Mouse (Mus musculus): ENCODE measurements around the gene Mnx1. TPM values are rescaled to one million over a fixed set of nuclear protein-coding genes. Genes with fewer than 3 reads are reported as not detected.

Gene Mnx1
- 0.06 and 0.16 TPM in 2 replicates for polyA plus RNA-seq (2016; fragmentation: Nextera tagmentation; extraction: Ambion mirVana)

DNA sequence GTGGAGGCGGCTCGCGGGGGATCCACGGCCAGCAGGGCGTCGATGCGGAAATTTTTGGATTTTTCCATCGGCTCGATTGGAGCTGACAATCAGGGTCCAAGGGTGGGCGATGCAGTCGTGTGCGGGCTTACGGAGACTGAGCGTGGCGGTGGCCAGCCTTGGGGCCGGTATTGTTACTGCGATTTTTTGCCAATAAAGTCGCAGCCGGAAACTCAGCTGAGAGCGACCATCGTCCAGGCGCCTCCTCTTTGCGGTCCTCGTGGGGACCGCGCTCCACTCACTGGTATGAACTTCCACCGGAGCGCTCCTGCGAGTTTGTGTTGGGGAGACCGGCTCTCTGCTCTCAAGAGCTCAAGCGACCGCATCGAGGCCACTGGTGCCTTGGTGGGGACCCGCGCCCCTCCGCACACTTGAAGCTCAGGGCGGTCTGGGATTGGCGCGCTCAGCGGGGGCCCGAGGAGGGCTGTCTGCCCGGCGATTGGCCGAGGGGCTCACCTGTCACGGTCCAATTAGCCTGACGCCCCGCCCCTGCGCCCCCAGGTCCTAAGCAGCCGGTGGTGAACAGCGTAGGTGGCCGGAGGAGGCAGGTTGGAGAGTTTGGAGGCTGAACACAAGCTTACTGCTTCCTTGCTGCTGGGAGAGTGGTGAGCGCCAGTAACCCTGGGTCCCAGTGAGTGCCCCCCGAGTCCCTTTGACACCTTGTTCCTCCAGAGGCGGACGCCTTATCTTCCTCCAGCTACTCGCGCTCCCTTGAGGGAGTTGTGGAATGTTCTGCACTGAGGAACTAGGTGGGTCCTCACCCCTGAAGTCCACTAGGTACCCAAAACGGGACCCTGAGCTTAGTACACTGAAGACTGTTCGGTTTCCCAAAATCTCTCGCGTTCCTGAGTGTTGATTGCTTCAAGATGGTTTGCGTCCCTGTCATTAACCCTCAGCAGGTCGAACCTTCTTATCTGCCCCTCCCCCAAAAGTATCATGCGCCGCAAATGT lies at the start of gene Mnx1:
Mnx1 (minus strand) TSS at position 263 of the 990 bp plus-strand sequence.
- DNase-seq (ENCODE audit: low spot score) = peak; percentile 64
- Histone ChIP-seq H3K36me3 (no peaks in the 10 kb centered on the region), H3K27me3 (ENCODE audit: insufficient read depth, poor library complexity, severe bottlenecking) (peaks cover 100% of the 10 kb centered on the region), H3K9me3 (no peaks in the 10 kb centered on the region), H3K27ac (no peak within 1 kb of the TSS), H3K4me1 (replicated peaks) (peaks cover 23% of the 10 kb centered on the region), H3K4me3 (peak within 1 kb of the TSS; percentile 41)
- WGBS = under 1% methylated on average over 65 of the region's 65 CpGs

DNA sequence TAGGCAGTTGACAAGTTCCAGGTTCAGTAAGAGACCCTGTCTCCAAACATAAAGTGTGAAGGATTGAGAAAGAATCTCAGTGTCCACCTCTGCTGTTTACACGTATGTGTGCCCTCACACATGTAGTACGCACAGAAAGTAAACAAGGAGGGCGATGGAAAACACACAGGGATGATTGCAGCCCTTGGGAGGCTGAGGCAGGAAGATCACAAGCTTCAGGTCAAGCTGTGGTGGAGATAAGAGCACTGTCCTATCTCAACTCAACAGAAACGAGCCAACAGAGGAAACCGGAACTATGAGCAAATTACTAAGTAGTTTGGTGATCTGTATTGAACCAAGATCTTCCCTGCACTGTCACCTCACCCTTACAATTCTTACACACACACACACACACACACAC lies 38.2 kb upstream of the Mnx1 start:
- WGBS = 93% methylated on average over 5 of the region's 5 CpGs
- no peak for DNase-seq (ENCODE audit: low spot score)
- H3K27ac ChIP-seq = no peak overlapping the region
- H3K9me3 ChIP-seq = no peaks in the 10 kb centered on the region
- H3K4me1 ChIP-seq (replicated peaks) = no peaks in the 10 kb centered on the region
- no peak overlapping the region for H3K4me3 ChIP-seq
- no peaks in the 10 kb centered on the region for H3K36me3 ChIP-seq
- H3K27me3 ChIP-seq (ENCODE audit: insufficient read depth, poor library complexity, severe bottlenecking) = no peaks in the 10 kb centered on the region

DNA sequence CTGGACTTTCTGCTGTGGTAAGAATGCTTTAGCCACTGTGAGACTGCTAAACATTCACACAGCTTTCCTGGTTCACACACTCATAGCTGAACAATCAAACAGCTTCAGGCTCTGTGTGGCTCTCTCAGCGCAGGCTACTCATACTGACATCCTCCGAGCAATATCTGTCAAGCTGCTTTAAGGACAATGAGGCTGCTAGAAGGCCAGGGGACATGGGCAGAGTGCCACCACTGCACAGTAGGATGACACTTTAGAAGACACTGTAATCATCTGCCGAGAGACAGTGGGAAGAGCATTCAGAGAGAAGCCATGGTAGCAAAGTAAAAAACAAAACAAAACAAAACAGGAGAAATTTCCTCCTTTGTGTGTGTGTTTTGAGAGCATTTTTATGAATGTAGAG lies 37.6 kb upstream of the Mnx1 start:
- Histone ChIP-seq H3K4me3 (no peak overlapping the region), H3K36me3 (no peaks in the 10 kb centered on the region), H3K9me3 (no peaks in the 10 kb centered on the region), H3K27me3 (ENCODE audit: insufficient read depth, poor library complexity, severe bottlenecking) (no peaks in the 10 kb centered on the region), H3K4me1 (replicated peaks) (no peaks in the 10 kb centered on the region), H3K27ac (no peak overlapping the region)
- no peak for DNase-seq (ENCODE audit: low spot score)
- 81% methylated on average over 3 of the region's 3 CpGs for WGBS

DNA sequence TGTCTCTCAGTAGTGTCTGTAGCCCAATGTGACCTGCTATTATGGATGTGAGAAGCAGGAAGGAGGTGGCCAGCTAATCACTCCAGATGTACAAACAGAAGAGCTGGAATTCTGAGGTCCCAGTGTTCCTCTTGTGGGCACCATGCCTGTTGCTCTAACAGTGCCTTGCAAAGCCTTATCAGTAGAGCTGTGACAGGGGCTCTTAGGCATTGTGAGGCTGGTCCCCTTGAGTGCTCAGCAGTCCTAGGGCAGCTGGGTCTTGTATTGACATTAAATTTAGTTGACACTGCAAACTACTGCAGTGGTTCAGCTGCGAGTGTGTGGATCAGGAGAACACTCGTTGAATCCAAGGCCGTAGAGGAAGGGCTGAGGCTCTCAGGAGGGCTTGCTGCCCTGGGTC lies 28.7 kb upstream of the Mnx1 start:
- Histone ChIP-seq H3K4me1 (replicated peaks) (no peaks in the 10 kb centered on the region), H3K27ac (no peak overlapping the region), H3K4me3 (no peak overlapping the region), H3K9me3 (no peaks in the 10 kb centered on the region), H3K27me3 (ENCODE audit: insufficient read depth, poor library complexity, severe bottlenecking) (no peaks in the 10 kb centered on the region), H3K36me3 (no peaks in the 10 kb centered on the region)
- no peak for DNase-seq (ENCODE audit: low spot score)
- 93% methylated on average over 3 of the region's 3 CpGs for WGBS

DNA sequence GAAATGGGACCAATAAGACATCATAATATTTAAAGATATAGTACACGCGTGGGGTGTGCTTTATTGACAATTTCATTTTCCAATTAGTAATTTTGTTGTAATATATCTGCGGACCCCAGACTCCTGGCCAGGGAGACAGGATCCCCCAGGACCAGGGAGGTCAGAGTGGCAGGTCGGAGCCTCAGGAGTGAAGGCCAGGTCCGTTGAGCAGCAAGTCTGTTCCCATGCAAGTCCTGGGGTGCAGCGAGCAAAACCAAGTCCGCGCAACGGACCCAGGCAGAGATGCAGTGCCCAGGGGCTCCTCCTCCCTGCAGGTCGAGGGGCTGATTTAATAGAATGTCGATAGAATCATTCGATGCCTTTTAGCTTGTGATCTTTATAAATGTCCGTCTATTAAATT lies 9.1 kb upstream of the Mnx1 start:
- DNase-seq (ENCODE audit: low spot score) = peak; percentile 21
- H3K36me3 ChIP-seq = no peaks in the 10 kb centered on the region
- H3K4me3 ChIP-seq = no peak overlapping the region
- H3K27me3 ChIP-seq (ENCODE audit: insufficient read depth, poor library complexity, severe bottlenecking) = peaks cover 98% of the 10 kb centered on the region
- no peaks in the 10 kb centered on the region for H3K9me3 ChIP-seq
- WGBS = 15% methylated on average over 13 of the region's 13 CpGs
- H3K4me1 ChIP-seq (replicated peaks) = peaks cover 9% of the 10 kb centered on the region; the same call in 1 of the 2 replicates
- H3K27ac ChIP-seq = no peak overlapping the region

DNA sequence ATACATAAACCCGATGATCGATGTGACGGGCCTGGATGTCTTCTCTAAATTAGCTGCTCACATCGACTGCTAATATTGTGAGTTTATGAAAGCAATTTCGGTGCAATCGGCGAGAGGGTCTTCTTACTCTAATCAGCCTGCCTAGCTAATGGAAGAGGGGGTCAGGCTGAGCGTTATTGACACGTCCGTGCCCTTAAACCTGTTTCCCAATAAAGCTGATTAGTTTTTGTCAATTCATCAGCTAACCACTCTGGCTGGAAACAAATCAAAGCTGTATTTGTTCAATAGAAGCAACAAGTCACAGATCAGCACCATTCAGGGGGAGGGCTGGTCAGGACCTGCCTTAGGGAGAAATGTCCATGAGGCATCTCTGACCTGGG lies 7.7 kb upstream of the Mnx1 start:
- WGBS = 3% methylated on average over 10 of the region's 10 CpGs
- Histone ChIP-seq H3K27ac (no peak overlapping the region), H3K9me3 (no peaks in the 10 kb centered on the region), H3K36me3 (no peaks in the 10 kb centered on the region), H3K4me3 (no peak overlapping the region), H3K4me1 (replicated peaks) (peaks cover 9% of the 10 kb centered on the region; the same call in 1 of the 2 replicates), H3K27me3 (ENCODE audit: insufficient read depth, poor library complexity, severe bottlenecking) (peaks cover 100% of the 10 kb centered on the region)
- DNase-seq (ENCODE audit: low spot score) = no peak

DNA sequence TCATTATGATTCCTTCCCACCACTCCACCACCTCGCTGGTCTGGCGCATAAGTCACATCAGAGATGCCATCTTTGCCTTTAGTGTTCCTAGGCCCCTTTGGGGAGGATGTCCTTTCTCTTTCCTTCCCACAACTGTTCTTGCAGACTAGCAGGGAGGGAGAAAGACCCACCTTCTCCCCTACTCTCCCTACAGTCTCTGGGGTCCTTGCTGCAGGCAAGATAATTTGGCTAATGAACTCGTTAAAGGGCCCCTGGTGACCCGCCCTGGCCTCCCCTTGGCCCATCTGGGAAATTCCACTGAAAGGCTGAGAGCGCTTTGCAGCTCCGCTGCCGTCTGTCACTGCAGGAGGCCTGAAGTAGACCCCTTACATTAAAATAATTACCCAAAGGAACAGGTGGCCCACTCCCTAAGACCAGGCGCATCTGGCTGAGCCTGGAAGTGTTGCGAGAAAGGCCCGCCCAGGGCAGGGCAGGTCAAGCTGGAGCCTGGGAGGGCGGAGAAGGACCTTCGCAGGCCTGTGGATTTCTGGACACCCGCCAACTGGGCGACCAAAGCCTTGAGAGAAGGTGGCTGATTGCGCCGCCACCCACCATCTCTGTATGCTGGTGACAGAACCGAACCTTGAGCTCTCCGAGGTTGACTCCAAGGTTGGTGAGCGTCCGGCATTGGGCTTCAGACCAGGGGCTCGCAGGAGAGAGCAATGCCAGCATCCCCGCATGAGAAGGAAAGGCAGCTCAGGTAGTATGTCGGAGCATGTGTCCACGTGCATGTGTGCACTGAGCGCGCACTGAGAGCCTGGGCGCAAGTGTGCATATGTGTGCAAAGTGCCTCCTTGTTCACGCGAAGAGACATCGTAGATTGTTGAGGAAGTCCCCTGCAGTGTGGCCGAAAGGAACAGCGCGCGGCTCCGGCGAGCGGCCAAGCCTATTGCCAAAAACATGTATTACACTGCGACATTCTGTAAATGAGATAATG lies 7.0 kb upstream of the Mnx1 start:
- DNase-seq (ENCODE audit: low spot score) = peak; percentile 43
- WGBS = 2% methylated on average over 38 of the region's 38 CpGs
- Histone ChIP-seq H3K4me3 (no peak overlapping the region), H3K27ac (no peak overlapping the region), H3K9me3 (no peaks in the 10 kb centered on the region), H3K36me3 (no peaks in the 10 kb centered on the region), H3K4me1 (replicated peaks) (peaks cover 9% of the 10 kb centered on the region; the same call in 1 of the 2 replicates), H3K27me3 (ENCODE audit: insufficient read depth, poor library complexity, severe bottlenecking) (peaks cover 100% of the 10 kb centered on the region)

DNA sequence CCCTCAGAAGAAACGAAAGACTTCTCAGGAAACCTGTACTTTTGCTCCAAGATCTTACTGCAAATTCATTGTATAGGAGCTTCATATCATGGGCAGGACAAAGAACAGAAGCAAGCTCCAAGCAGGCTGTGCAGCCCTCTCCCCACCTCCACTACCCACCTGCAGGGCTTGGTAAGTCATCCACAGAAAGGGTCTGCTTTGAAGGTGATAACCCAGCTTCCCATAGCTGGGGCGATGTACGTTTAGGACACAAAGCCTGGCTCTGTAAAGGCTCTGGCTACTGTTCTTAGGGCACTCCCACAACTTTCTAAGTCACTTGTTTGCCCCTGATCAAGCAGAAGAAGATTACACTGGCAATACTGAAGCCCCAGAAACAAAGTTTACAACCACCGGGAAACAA lies 5.5 kb upstream of the Mnx1 start:
- Histone ChIP-seq H3K36me3 (no peaks in the 10 kb centered on the region), H3K27me3 (ENCODE audit: insufficient read depth, poor library complexity, severe bottlenecking) (peaks cover 100% of the 10 kb centered on the region), H3K9me3 (no peaks in the 10 kb centered on the region), H3K27ac (no peak overlapping the region), H3K4me3 (no peak overlapping the region), H3K4me1 (replicated peaks) (peaks cover 14% of the 10 kb centered on the region; the same call in 1 of the 2 replicates)
- DNase-seq (ENCODE audit: low spot score) = peak; percentile 17
- WGBS = 7% methylated on average over 4 of the region's 4 CpGs

DNA sequence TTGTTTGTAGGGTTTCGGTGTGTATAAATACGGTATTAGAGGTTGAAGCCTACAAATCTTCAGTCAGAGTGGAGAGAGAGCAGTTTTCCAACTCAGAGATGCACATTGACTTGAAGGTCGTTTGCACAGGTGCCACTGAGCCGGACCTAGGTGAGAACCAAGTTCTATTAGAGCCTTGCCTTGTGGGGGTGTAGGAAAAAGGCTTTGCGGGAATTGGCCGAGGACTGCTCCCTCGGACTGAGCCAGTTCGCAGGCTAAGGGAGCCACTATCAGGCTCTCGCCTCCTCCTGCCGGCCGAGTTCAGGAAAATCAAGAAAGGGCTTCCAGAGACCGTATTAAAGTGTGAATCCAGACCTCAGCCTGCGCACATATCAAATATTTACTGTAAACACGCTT lies 926 bp upstream of the Mnx1 start:
- under 1% methylated on average over 14 of the region's 14 CpGs for WGBS
- Histone ChIP-seq H3K4me1 (replicated peaks) (peaks cover 23% of the 10 kb centered on the region), H3K27me3 (ENCODE audit: insufficient read depth, poor library complexity, severe bottlenecking) (peaks cover 100% of the 10 kb centered on the region), H3K9me3 (no peaks in the 10 kb centered on the region), H3K27ac (no peak overlapping the region), H3K36me3 (no peaks in the 10 kb centered on the region), H3K4me3 (no peak overlapping the region)
- peak; percentile 66 for DNase-seq (ENCODE audit: low spot score)

DNA sequence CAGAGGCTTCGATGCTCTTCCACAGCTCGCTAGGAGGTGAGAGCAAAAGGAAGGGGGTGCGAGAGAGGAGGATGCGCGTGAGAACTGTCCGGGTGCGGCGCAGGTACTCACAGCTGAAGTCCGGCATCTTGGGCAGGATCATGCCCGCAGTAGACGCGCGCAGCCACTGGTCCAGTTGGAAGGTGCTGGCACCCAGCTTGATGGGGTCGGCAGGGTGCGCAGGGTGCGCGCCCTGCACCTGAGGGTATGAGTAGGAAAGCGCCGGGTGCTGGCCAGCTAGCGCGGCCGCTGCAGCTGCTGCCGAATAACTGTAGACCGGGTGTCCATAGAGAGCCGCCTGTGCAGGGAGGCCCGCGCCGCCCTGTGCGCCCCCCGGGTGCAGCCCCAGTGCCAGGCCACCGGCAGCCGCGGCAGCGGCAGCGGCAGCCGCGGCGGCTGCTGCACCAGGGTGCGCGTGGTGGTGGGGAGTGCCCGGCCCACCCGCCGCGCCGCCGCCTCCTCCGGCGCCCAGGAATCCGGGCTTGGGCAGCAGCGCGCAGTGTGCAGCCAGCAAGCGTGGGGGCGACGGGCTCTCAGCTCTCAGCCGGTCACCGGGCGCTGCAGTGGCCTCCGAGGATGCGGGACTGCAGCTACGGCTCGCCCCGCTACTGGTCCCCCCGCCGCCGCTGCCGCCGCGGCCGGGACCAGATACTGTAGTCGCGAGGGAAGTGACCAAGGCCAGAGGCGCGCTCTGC lies 629 bp downstream of the Mnx1 start:
- H3K27ac ChIP-seq = no peak overlapping the region

DNA sequence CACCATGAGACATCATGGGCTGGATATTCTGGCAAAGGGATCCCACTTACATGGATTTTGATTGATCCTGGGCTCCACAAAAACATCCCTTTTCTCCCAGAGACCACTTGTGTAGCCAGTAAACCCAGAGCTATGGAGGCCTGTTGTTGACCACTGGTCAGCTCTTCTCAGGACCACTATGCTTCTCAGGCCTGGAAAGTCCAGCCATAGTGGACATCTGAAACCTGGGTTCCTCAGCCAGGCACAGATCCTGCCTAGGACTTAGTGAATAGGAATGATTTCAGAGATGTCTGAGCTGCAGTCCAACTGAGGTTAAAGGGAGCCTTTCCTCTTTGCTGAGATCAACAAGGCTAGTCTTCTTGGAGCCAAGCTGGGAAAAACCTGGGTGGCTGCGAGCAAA lies 2.2 kb downstream of the Mnx1 start:
- Histone ChIP-seq H3K27ac (no peak overlapping the region), H3K36me3 (no peaks in the 10 kb centered on the region), H3K4me3 (no peak overlapping the region), H3K9me3 (no peaks in the 10 kb centered on the region), H3K27me3 (ENCODE audit: insufficient read depth, poor library complexity, severe bottlenecking) (peaks cover 100% of the 10 kb centered on the region), H3K4me1 (replicated peaks) (peaks cover 23% of the 10 kb centered on the region)
- DNase-seq (ENCODE audit: low spot score) = peak; percentile 30
- 0% methylated on average over 1 of the region's 1 CpGs for WGBS

More for the DNA sequence above, 629 bp downstream of the Mnx1 start:
- peaks cover 23% of the 10 kb centered on the region for H3K4me1 ChIP-seq (replicated peaks)
- no peaks in the 10 kb centered on the region for H3K9me3 ChIP-seq
- H3K27me3 ChIP-seq (ENCODE audit: insufficient read depth, poor library complexity, severe bottlenecking) = peaks cover 100% of the 10 kb centered on the region
- H3K4me3 ChIP-seq = peak overlapping the region; percentile 41
- DNase-seq (ENCODE audit: low spot score) = peak; percentile 54
- H3K36me3 ChIP-seq = no peaks in the 10 kb centered on the region
- WGBS = under 1% methylated on average over 73 of the region's 73 CpGs

DNA sequence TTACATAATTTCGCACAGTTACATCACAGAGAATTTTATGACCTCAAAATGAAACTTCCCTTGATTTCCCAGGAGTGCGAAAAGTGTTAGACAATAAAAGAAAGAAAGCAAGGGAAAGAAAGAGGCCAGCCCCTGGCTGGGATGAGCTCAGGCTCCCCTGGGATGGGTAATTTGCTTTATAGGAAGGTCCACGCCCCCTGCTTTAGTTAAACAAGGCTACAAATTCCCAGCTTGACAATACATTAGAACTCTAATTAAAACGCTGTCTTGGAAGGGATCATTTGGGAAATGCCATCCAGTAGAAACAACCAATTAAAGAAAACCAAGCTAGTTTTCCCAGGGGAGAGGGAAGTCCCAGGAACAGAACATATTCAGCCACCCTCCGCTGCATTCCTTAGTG lies 2.7 kb downstream of the Mnx1 start:
- H3K9me3 ChIP-seq = no peaks in the 10 kb centered on the region
- H3K4me3 ChIP-seq = no peak overlapping the region
- DNase-seq (ENCODE audit: low spot score) = no peak
- 4% methylated on average over 5 of the region's 5 CpGs for WGBS
- H3K36me3 ChIP-seq = no peaks in the 10 kb centered on the region
- H3K27ac ChIP-seq = no peak overlapping the region
- peaks cover 23% of the 10 kb centered on the region for H3K4me1 ChIP-seq (replicated peaks)
- peaks cover 100% of the 10 kb centered on the region for H3K27me3 ChIP-seq (ENCODE audit: insufficient read depth, poor library complexity, severe bottlenecking)
